Mouse (Mus musculus) heart, adult 2 months (tissue): ENCODE measurements around the gene Cav2.

Experiments
- CTCF ChIP-seq: fragments of 200-600 bp; IDR thresholded peaks from 2 replicates; pipeline ENCODE4 v1.8.1; 2022; ENCODE audit warnings: antibody characterized with exemption, mild to moderate bottlenecking, moderate library complexity
- EP300 ChIP-seq: fragments of 200-500 bp; IDR thresholded peaks from 2 replicates; pipeline ENCODE4 v1.6.1; 2011; ENCODE audit warnings: low read depth, low read length, control low read depth; ENCODE audit not compliant: insufficient read depth
- POLR2A ChIP-seq: fragments of 200-500 bp; IDR thresholded peaks from 2 replicates; pipeline ENCODE4 v1.6.1; 2011; ENCODE audit warnings: mild to moderate bottlenecking, low read depth, low read length, control low read depth; ENCODE audit not compliant: insufficient read depth

- TF ChIP-seq POLR2A (no peak), CTCF (no peak), EP300 (no peak)
Measured at GRCm38 (mm10) chr6:17283834-17284233, 2.8 kb downstream of the Cav2 start.
